Mouse (Mus musculus): Measurements from ENCODE around the gene Ano2. TPM values are rescaled to one million over a fixed set of nuclear protein-coding genes. Genes with fewer than 3 reads are reported as not detected.

Ano2 gene
- polyA plus RNA-seq, 1 experiment from 2014 or later, result 0.08 TPM

GRCm38 (mm10) chr6:125687986-125688385, 2.2 kb upstream of the Ano2 start:
- Histone ChIP-seq H3K36me3 (ENCODE audit: insufficient read depth) (no peaks in the 10 kb centered on the region), H3K27ac (ENCODE audit: low read depth) (no peak overlapping the region), H3K27me3 (ENCODE audit: insufficient read depth, low read length) (0 out of 2 replicates have a peak, but pooled peaks cover 3% of the 10 kb centered on the region), H3K9me3 (ENCODE audit: low read depth, low read length) (no peaks in the 10 kb centered on the region), H3K9ac (no peak overlapping the region), H3K4me1 (ENCODE audit: insufficient read depth) (no peaks in the 10 kb centered on the region), H3K4me3 (ENCODE audit: low read depth, low read length) (no peak overlapping the region), H3K4me2 (no peak overlapping the region)
- ATAC-seq (ENCODE audit: insufficient read depth) (no peak), DNase-seq (no peak)
- no peak for TF ChIP-seq CTCF (IDR thresholded peaks at IDR 0.05; ENCODE audit: low read depth)
- 35% methylated on average over 1 of the region's 1 CpGs for WGBS

GRCm38 (mm10) chr6:125701146-125701545, 10.9 kb downstream of the Ano2 start:
- DNase-seq (no peak), ATAC-seq (ENCODE audit: insufficient read depth) (no peak)
- Histone ChIP-seq H3K4me2 (no peak overlapping the region), H3K4me3 (ENCODE audit: low read depth, low read length) (no peak overlapping the region), H3K36me3 (ENCODE audit: insufficient read depth) (no peaks in the 10 kb centered on the region), H3K9ac (no peak overlapping the region), H3K9me3 (ENCODE audit: low read depth, low read length) (no peaks in the 10 kb centered on the region), H3K4me1 (ENCODE audit: insufficient read depth) (no peaks in the 10 kb centered on the region), H3K27ac (ENCODE audit: low read depth) (no peak overlapping the region), H3K27me3 (ENCODE audit: insufficient read depth, low read length) (no peaks in the 10 kb centered on the region)
- no peak for TF ChIP-seq CTCF (IDR thresholded peaks at IDR 0.05; ENCODE audit: low read depth)
- WGBS, result 82% methylated on average over 2 of the region's 2 CpGs

DNA sequence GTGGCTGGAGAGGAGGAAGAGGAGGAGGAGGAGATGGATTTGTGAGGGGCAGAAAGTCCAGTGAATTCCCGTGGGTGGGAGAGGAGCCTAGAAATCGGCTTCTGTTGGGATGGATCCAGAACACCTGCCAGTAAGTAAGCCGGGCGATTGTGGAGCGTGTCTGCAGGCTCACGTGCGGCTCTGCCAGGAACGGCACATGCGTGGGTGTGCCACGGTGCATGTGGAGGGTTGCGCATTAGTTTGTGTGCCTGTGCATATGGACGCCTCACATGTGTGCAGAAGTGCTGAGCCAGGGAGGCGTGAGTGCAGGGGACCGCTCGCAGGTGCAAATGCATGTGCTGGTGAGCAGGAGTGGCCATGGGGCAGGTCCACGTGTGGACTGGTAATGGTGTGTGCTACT, 21.0 kb downstream of the Ano2 start:
- no peaks in the 10 kb centered on the region for H3K27me3 ChIP-seq (ENCODE audit: insufficient read depth, low read length)
- DNase-seq, result no peak
- H3K4me3 ChIP-seq (ENCODE audit: low read depth, low read length), result no peak overlapping the region
- no peak overlapping the region for H3K9ac ChIP-seq
- no peak overlapping the region for H3K4me2 ChIP-seq
- no peaks in the 10 kb centered on the region for H3K36me3 ChIP-seq (ENCODE audit: insufficient read depth)
- H3K9me3 ChIP-seq (ENCODE audit: low read depth, low read length), result no peaks in the 10 kb centered on the region
- H3K4me1 ChIP-seq (ENCODE audit: insufficient read depth), result no peaks in the 10 kb centered on the region
- WGBS, result 77% methylated on average over 16 of the region's 16 CpGs
- no peak for TF ChIP-seq CTCF (IDR thresholded peaks at IDR 0.05; ENCODE audit: low read depth)
- no peak overlapping the region for H3K27ac ChIP-seq (ENCODE audit: low read depth)
- no peak for ATAC-seq (ENCODE audit: insufficient read depth)

DNA sequence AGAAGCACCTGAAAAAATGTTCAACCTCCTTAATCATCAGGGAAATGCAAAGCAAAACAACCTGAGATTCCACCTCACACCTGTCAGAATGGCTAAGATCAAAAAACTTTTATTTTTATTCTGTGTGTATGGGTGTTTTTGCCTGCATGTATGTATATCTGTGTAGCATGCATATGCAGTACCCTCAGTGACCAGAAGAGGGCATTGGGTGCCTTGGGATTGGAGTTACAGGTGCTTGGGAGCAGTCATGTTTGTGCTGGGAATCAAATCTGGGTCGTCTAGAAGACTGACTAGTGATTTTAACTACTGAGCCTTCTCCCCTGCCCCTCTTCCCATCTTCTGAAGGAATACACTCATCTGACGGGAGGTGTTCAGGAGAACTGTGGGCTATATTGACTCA, 36.2 kb downstream of the Ano2 start:
- Histone ChIP-seq H3K36me3 (ENCODE audit: insufficient read depth) (no peaks in the 10 kb centered on the region), H3K27ac (ENCODE audit: low read depth) (no peak overlapping the region), H3K9ac (no peak overlapping the region), H3K4me3 (ENCODE audit: low read depth, low read length) (no peak overlapping the region), H3K4me2 (no peak overlapping the region), H3K9me3 (ENCODE audit: low read depth, low read length) (no peaks in the 10 kb centered on the region), H3K27me3 (ENCODE audit: insufficient read depth, low read length) (no peaks in the 10 kb centered on the region), H3K4me1 (ENCODE audit: insufficient read depth) (no peaks in the 10 kb centered on the region)
- DNase-seq (no peak), ATAC-seq (ENCODE audit: insufficient read depth) (no peak)
- TF ChIP-seq CTCF (IDR thresholded peaks at IDR 0.05; ENCODE audit: low read depth), result peak; percentile 52; the same call in 1 of the 2 replicates
- WGBS, result 76% methylated on average over 2 of the region's 2 CpGs

DNA sequence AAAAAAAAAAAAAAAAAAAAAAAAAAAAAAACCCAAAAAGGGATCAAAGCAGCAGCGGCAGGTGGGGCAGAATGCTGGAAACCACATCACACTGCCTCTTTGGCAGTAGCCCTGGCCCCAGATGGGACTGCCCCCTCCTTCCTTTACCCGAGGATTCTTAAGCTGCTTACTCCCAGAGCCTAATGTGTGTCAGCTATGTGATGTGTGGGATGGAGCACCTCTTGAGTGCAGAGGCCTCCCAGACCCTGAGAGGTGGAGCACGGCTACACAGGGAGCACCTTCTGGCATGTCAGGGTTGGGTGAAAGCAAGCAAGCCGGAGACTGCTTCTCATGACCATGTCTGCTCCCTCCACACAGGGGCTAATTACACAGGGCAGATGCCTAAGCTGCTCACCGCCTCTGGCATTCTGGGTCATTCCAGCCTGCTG, 37.3 kb downstream of the Ano2 start:
- 61% methylated on average over 5 of the region's 5 CpGs for WGBS
- Histone ChIP-seq H3K9me3 (ENCODE audit: low read depth, low read length) (no peaks in the 10 kb centered on the region), H3K9ac (no peak overlapping the region), H3K4me3 (ENCODE audit: low read depth, low read length) (no peak overlapping the region), H3K4me1 (ENCODE audit: insufficient read depth) (no peaks in the 10 kb centered on the region), H3K4me2 (no peak overlapping the region), H3K27ac (ENCODE audit: low read depth) (no peak overlapping the region), H3K27me3 (ENCODE audit: insufficient read depth, low read length) (no peaks in the 10 kb centered on the region), H3K36me3 (ENCODE audit: insufficient read depth) (no peaks in the 10 kb centered on the region)
- TF ChIP-seq CTCF (IDR thresholded peaks at IDR 0.05; ENCODE audit: low read depth), result no peak
- ATAC-seq (ENCODE audit: insufficient read depth) (no peak), DNase-seq (no peak)

- no peak overlapping the region for H3K9ac ChIP-seq
- no peaks in the 10 kb centered on the region for H3K4me1 ChIP-seq (ENCODE audit: insufficient read depth)
- H3K9me3 ChIP-seq (ENCODE audit: low read depth, low read length), result no peaks in the 10 kb centered on the region
- no peak for DNase-seq
- no peaks in the 10 kb centered on the region for H3K27me3 ChIP-seq (ENCODE audit: insufficient read depth, low read length)
- no peak for TF ChIP-seq CTCF (IDR thresholded peaks at IDR 0.05; ENCODE audit: low read depth)
- 73% methylated on average over 6 of the region's 6 CpGs for WGBS
- H3K27ac ChIP-seq (ENCODE audit: low read depth), result no peak overlapping the region
- H3K4me3 ChIP-seq (ENCODE audit: low read depth, low read length), result no peak overlapping the region
- H3K4me2 ChIP-seq, result no peak overlapping the region
- no peaks in the 10 kb centered on the region for H3K36me3 ChIP-seq (ENCODE audit: insufficient read depth)
- ATAC-seq (ENCODE audit: insufficient read depth), result no peak
These were observed 39.3 kb downstream of the Ano2 start for GRCm38 (mm10) chr6:125729471-125729870.

- Histone ChIP-seq H3K36me3 (ENCODE audit: insufficient read depth) (no peaks in the 10 kb centered on the region), H3K9me3 (ENCODE audit: low read depth, low read length) (no peaks in the 10 kb centered on the region), H3K4me1 (ENCODE audit: insufficient read depth) (no peaks in the 10 kb centered on the region), H3K27ac (ENCODE audit: low read depth) (no peak overlapping the region), H3K4me2 (no peak overlapping the region), H3K4me3 (ENCODE audit: low read depth, low read length) (no peak overlapping the region), H3K9ac (no peak overlapping the region), H3K27me3 (ENCODE audit: insufficient read depth, low read length) (no peaks in the 10 kb centered on the region)
- TF ChIP-seq CTCF (IDR thresholded peaks at IDR 0.05; ENCODE audit: low read depth), result no peak
- ATAC-seq (ENCODE audit: insufficient read depth) (no peak), DNase-seq (no peak)
- 56% methylated on average over 11 of the region's 11 CpGs for WGBS
These were observed 39.8 kb downstream of the Ano2 start for GRCm38 (mm10) chr6:125729986-125730535.
